Mouse (Mus musculus) embryonic facial prominence, embryonic 11.5 days (tissue): ENCODE measurements around the gene Tst. TPM values are rescaled to one million over a fixed set of nuclear protein-coding genes. Genes with fewer than 3 reads are reported as not detected.

ENCODE experiments used
- ATAC-seq: fragments of 200-750 bp; cut with Nextera tagmentation; replicated peaks from 2 replicates; pipeline ENCODE4 v1.8.0; 2017; ENCODE audit warnings: low read depth; ENCODE audit not compliant: insufficient number of reproducible peaks, low FRiP score, low TSS enrichment
- DNase-seq: peaks from one replicate; pipeline ENCODE4 v3.0.0-alpha.2; 2015; ENCODE audit warnings: low spot score
- H3K27ac ChIP-seq: fragments of 300-500 bp; sonication (generic); replicated peaks from 2 replicates; pipeline ENCODE4 v1.5.1; 2014; ENCODE audit warnings: mild to moderate bottlenecking, low read depth, low read length, control low read depth
- H3K27me3 ChIP-seq: fragments of 300-500 bp; sonication (generic); 2 replicates; pipeline ENCODE4 v1.6.1; 2014; ENCODE audit warnings: mild to moderate bottlenecking, low read length, moderate library complexity, mixed read lengths; ENCODE audit not compliant: control insufficient read depth, insufficient read depth
- H3K36me3 ChIP-seq: fragments of 300-500 bp; sonication (generic); replicated peaks from 2 replicates; pipeline ENCODE4 v1.6.1; 2014; ENCODE audit warnings: low read depth, mild to moderate bottlenecking, low read length, moderate library complexity, mixed read lengths; ENCODE audit not compliant: control insufficient read depth, insufficient read depth
- H3K4me1 ChIP-seq: fragments of 300-500 bp; sonication (generic); 2 replicates; pipeline ENCODE4 v1.6.1; 2014; ENCODE audit warnings: low read length, mixed read lengths; ENCODE audit not compliant: control insufficient read depth, insufficient read depth
- H3K4me2 ChIP-seq: fragments of 300-500 bp; sonication (generic); 2 replicates; pipeline ENCODE4 v1.6.1; 2014; ENCODE audit warnings: low read depth, mild to moderate bottlenecking, control low read depth, low read length, moderate library complexity
- H3K4me3 ChIP-seq: fragments of 300-500 bp; sonication (generic); 2 replicates; pipeline ENCODE4 v1.5.1; 2014; ENCODE audit warnings: low read depth, low read length, control low read depth
- H3K9ac ChIP-seq: fragments of 300-500 bp; sonication (generic); replicated peaks from 2 replicates; pipeline ENCODE4 v1.6.1; 2014; ENCODE audit warnings: mild to moderate bottlenecking, control low read depth, low read length
- H3K9me3 ChIP-seq: fragments of 300-500 bp; sonication (generic); replicated peaks from 2 replicates; pipeline ENCODE4 v1.6.1; 2016; ENCODE audit warnings: mild to moderate bottlenecking, low read length, inconsistent platforms, mixed read lengths; ENCODE audit not compliant: control insufficient read depth
- WGBS: fragments of 180-500 bp; shearing (Covaris S2); extraction: QIAGEN DNeasy Blood & Tissue Kit; methylation state at CpG from one replicate; pipeline ENCODE4 v1.1.7; 2014; 5-methylcytosine and 5-hydroxymethylcytosine counted together
- polyA plus RNA-seq: library from polyadenylated mRNA; unstranded; fragments of >200 nt; fragmentation: Nextera tagmentation; extraction: Ambion mirVana; gene quantifications from 2 replicates; pipeline ENCODE4 v1.2.1, GENCODE M21; 2014

The Tst gene
- polyA plus RNA-seq, 1 experiment from 2014 or later, result 9.7 TPM

- no peak overlapping the region for H3K9ac ChIP-seq
- no peak overlapping the region for H3K4me3 ChIP-seq
- no peak for DNase-seq
- H3K27me3 ChIP-seq, result peaks cover 19% of the 10 kb centered on the region
- no peaks in the 10 kb centered on the region for H3K36me3 ChIP-seq
- H3K4me2 ChIP-seq, result no peak overlapping the region
- 54% methylated on average over 1 of the region's 1 CpGs for WGBS
- H3K9me3 ChIP-seq, result no peaks in the 10 kb centered on the region
- no peak overlapping the region for H3K27ac ChIP-seq
- peaks cover 3% of the 10 kb centered on the region for H3K4me1 ChIP-seq
- ATAC-seq, result no peak
Measured at GRCm38 (mm10) chr15:78413719-78414117, 8.0 kb upstream of the Tst start.

- DNase-seq, result no peak
- 82% methylated on average over 14 of the region's 14 CpGs for WGBS
- Histone ChIP-seq H3K36me3 (no peaks in the 10 kb centered on the region), H3K4me3 (no peak overlapping the region), H3K4me2 (no peak overlapping the region), H3K4me1 (peaks cover 3% of the 10 kb centered on the region), H3K27ac (no peak overlapping the region), H3K9ac (no peak overlapping the region), H3K27me3 (peaks cover 19% of the 10 kb centered on the region), H3K9me3 (no peaks in the 10 kb centered on the region)
- no peak for ATAC-seq
Measured at GRCm38 (mm10) chr15:78413083-78413718, 7.5 kb upstream of the Tst start.

GRCm38 (mm10) chr15:78409570-78410052, 3.9 kb upstream of the Tst start:
- Histone ChIP-seq H3K4me1 (peaks cover 3% of the 10 kb centered on the region; the same call in 1 of the 2 replicates), H3K27me3 (peaks cover 19% of the 10 kb centered on the region), H3K9me3 (no peaks in the 10 kb centered on the region), H3K27ac (no peak overlapping the region), H3K4me3 (peak overlapping the region; percentile 17; the same call in 1 of the 2 replicates), H3K4me2 (peak overlapping the region; percentile 43), H3K36me3 (no peaks in the 10 kb centered on the region), H3K9ac (no peak overlapping the region)
- ATAC-seq (no peak), DNase-seq (no peak)
- 13% methylated on average over 12 of the region's 12 CpGs for WGBS

- H3K4me1 ChIP-seq, result peaks cover 3% of the 10 kb centered on the region; the same call in 1 of the 2 replicates
- no peaks in the 10 kb centered on the region for H3K9me3 ChIP-seq
Measured at GRCm38 (mm10) chr15:78406293-78406934, 707 bp upstream of the Tst start, which contains the start of gene Mpst. Mpst (plus strand) TSS chr15:78406416.

GRCm38 (mm10) chr15:78405098-78405497, 609 bp downstream of the Tst start:
- peak overlapping the region; percentile 60 for H3K4me3 ChIP-seq
- no peak for DNase-seq
- peak overlapping the region; percentile 87 for H3K4me2 ChIP-seq
- H3K27ac ChIP-seq, result no peak overlapping the region
- H3K27me3 ChIP-seq, result peaks cover 7% of the 10 kb centered on the region
- ATAC-seq, result no peak
- H3K9me3 ChIP-seq, result no peaks in the 10 kb centered on the region
- H3K4me1 ChIP-seq, result peaks cover 1% of the 10 kb centered on the region; the same call in 1 of the 2 replicates
- no peaks in the 10 kb centered on the region for H3K36me3 ChIP-seq
- WGBS, result 51% methylated on average over 11 of the region's 11 CpGs
- H3K9ac ChIP-seq, result no peak overlapping the region; the same call in 1 of the 2 replicates

More at GRCm38 (mm10) chr15:78406293-78406934, 707 bp upstream of the Tst start, which contains the start of gene Mpst:
- peak within 1 kb of the TSS; percentile 87 for H3K4me2 ChIP-seq
- H3K4me3 ChIP-seq, result peak within 1 kb of the TSS; percentile 60
- WGBS, result under 1% methylated on average over 40 of the region's 40 CpGs
- DNase-seq (peak; percentile 89), ATAC-seq (peak; percentile 89)
- H3K36me3 ChIP-seq, result no peaks in the 10 kb centered on the region
- H3K9ac ChIP-seq, result peak within 1 kb of the TSS; percentile 66
- H3K27me3 ChIP-seq, result peaks cover 19% of the 10 kb centered on the region
- H3K27ac ChIP-seq, result peak within 1 kb of the TSS; percentile 85

GRCm38 (mm10) chr15:78403896-78404295, 1.8 kb downstream of the Tst start:
- Histone ChIP-seq H3K4me1 (no peaks in the 10 kb centered on the region; the same call in 1 of the 2 replicates), H3K27ac (no peak overlapping the region), H3K4me3 (no peak overlapping the region), H3K9me3 (no peaks in the 10 kb centered on the region), H3K36me3 (no peaks in the 10 kb centered on the region), H3K4me2 (no peak overlapping the region), H3K27me3 (no peaks in the 10 kb centered on the region), H3K9ac (no peak overlapping the region)
- ATAC-seq (no peak), DNase-seq (no peak)
- 78% methylated on average over 1 of the region's 1 CpGs for WGBS

GRCm38 (mm10) chr15:78403301-78403741, 2.4 kb downstream of the Tst start:
- no peak overlapping the region for H3K27ac ChIP-seq

GRCm38 (mm10) chr15:78402423-78402822, 3.3 kb downstream of the Tst start:
- H3K36me3 ChIP-seq, result no peaks in the 10 kb centered on the region
- no peaks in the 10 kb centered on the region for H3K27me3 ChIP-seq
- no peaks in the 10 kb centered on the region for H3K9me3 ChIP-seq
- H3K9ac ChIP-seq, result no peak overlapping the region
- DNase-seq, result no peak
- H3K4me2 ChIP-seq, result no peak overlapping the region
- no peak for ATAC-seq
- no peaks in the 10 kb centered on the region; the same call in 1 of the 2 replicates for H3K4me1 ChIP-seq
- no peak overlapping the region for H3K27ac ChIP-seq
- WGBS, result 80% methylated on average over 7 of the region's 7 CpGs
- H3K4me3 ChIP-seq, result no peak overlapping the region

More at GRCm38 (mm10) chr15:78403301-78403741, 2.4 kb downstream of the Tst start:
- Histone ChIP-seq H3K36me3 (no peaks in the 10 kb centered on the region), H3K27me3 (no peaks in the 10 kb centered on the region), H3K4me3 (no peak overlapping the region), H3K4me2 (no peak overlapping the region), H3K4me1 (no peaks in the 10 kb centered on the region; the same call in 1 of the 2 replicates), H3K9ac (no peak overlapping the region), H3K9me3 (no peaks in the 10 kb centered on the region)
- DNase-seq (no peak), ATAC-seq (no peak)
- 38% methylated on average over 3 of the region's 3 CpGs for WGBS
